Mouse (Mus musculus) liver, adult (tissue): ENCODE results near the gene Cacng2.

Source experiments
- GATA4 ChIP-seq: IDR thresholded peaks from 2 replicates; pipeline ENCODE4 v1.6.1; 2014; ENCODE audit warnings: mild to moderate bottlenecking, low read length; ENCODE audit not compliant: insufficient replicate concordance

Gene Cacng2

GRCm38 (mm10) chr15:77954362-77954761 lies 165.5 kb downstream of the Cacng2 start:
- no peak for TF ChIP-seq GATA4

- no peak for TF ChIP-seq GATA4
These were observed 166.9 kb downstream of the Cacng2 start for GRCm38 (mm10) chr15:77952921-77953320.

GRCm38 (mm10) chr15:77949061-77949460 lies 170.8 kb downstream of the Cacng2 start:
- no peak for TF ChIP-seq GATA4

GRCm38 (mm10) chr15:77945711-77946110 lies 174.1 kb downstream of the Cacng2 start:
- no peak for TF ChIP-seq GATA4
